Mouse (Mus musculus) NIH3T3 (cell line): ENCODE results near the gene Prpf19.

Experiments used
- DNase-seq: peaks from one replicate; pipeline ENCODE4 v3.0.0-alpha.2; 2012; ENCODE audit warnings: low read depth

The Prpf19 gene

GRCm38 (mm10) chr19:10938771-10939170 lies 43.7 kb downstream of the Prpf19 start:
- DNase-seq = no peak

- DNase-seq = no peak
These were observed 45.2 kb downstream of the Prpf19 start for GRCm38 (mm10) chr19:10940097-10940800.

- no peak for DNase-seq
These were observed 45.9 kb downstream of the Prpf19 start for GRCm38 (mm10) chr19:10940801-10941457.

- DNase-seq = no peak
These were observed 48.9 kb downstream of the Prpf19 start for GRCm38 (mm10) chr19:10943955-10944354.

GRCm38 (mm10) chr19:10946506-10946905 lies 51.5 kb downstream of the Prpf19 start:
- no peak for DNase-seq

- DNase-seq = no peak
These were observed 52.2 kb downstream of the Prpf19 start for GRCm38 (mm10) chr19:10947219-10947618.

GRCm38 (mm10) chr19:10948416-10948815 lies 53.4 kb downstream of the Prpf19 start:
- DNase-seq = no peak

- DNase-seq = peak; percentile 100
These were observed 54.1 kb downstream of the Prpf19 start, which contains the start of gene Ccdc86 for GRCm38 (mm10) chr19:10949112-10949511. Ccdc86 (minus strand) TSS chr19:10949266.

GRCm38 (mm10) chr19:10949558-10949957 lies 54.5 kb downstream of the Prpf19 start:
- DNase-seq = no peak

GRCm38 (mm10) chr19:10952021-10952939 lies 57.2 kb downstream of the Prpf19 start:
- peak; percentile 75 for DNase-seq
